Mouse (Mus musculus): ENCODE measurements around the gene Sdcbp2.

Gene Sdcbp2

GRCm38 (mm10) chr2:151632159-151632814, 59.9 kb downstream of the Sdcbp2 start, which contains the start of gene Snph:
Gene Snph, minus strand, starts transcription at chr2:151632593.
- peak; percentile 71 for DNase-seq

GRCm38 (mm10) chr2:151632982-151633381, 60.6 kb downstream of the Sdcbp2 start:
- DNase-seq = no peak

- DNase-seq = no peak
These were observed 62.5 kb downstream of the Sdcbp2 start for GRCm38 (mm10) chr2:151634903-151635302.

- DNase-seq = no peak
These were observed 63.1 kb downstream of the Sdcbp2 start for GRCm38 (mm10) chr2:151635362-151636014.

GRCm38 (mm10) chr2:151636015-151636402, 63.6 kb downstream of the Sdcbp2 start:
- no peak for DNase-seq

Measured in thymus, postnatal 4 days (tissue).